Mouse (Mus musculus): ENCODE data around the gene Hydin.
"Not testable (repeated sequence)": the region's sequence is repeated elsewhere in the genome, so short reads cannot be mapped to it uniquely, and the experiment has no call there.

Hydin gene

DNA sequence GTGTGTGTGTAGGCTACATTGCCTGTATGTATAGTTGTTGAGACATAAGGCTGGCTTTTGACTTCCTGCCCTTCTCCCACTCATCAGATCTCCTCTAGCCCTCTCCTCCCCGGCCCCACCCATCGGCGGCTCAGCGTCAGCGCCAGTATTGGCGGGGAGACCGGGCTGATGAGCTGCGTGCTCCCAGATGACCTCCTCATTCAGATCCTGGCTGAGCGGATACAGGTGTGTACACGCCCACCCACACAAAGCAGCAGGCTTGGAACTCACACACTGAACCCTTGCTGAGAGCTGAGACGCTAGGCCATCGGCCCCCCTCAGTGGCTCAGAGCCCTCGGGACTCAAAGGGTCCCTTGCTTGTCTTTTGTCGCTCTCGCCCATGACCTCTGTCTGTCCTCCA, 256.2 kb downstream of the Hydin start:
- CTCF ChIA-PET, result no interaction called here

DNA sequence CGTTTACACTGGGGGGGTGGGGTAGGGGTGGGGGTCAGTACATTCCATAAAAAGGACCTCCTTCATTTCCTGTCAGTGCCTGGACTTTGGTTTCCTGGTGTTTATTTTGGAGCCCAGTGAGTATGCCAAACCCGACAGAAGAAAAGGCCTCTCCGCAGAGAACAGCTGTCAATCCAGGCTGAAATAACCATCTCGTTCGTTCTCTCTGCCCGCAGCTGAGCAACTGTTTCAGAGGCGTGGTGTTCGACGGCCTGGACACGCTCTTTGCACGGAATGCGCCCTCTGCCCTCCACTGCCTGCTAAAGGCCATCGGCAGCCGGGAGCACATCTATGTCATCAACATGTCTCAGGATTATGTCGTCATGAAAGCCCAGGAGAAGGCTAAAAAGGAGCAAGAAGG, 258.5 kb downstream of the Hydin start:
- CTCF ChIA-PET, result no interaction called here

GRCm38 (mm10) chr8:110530008-110530762, 263.4 kb downstream of the Hydin start:
- CTCF ChIA-PET, result no interaction called here

DNA sequence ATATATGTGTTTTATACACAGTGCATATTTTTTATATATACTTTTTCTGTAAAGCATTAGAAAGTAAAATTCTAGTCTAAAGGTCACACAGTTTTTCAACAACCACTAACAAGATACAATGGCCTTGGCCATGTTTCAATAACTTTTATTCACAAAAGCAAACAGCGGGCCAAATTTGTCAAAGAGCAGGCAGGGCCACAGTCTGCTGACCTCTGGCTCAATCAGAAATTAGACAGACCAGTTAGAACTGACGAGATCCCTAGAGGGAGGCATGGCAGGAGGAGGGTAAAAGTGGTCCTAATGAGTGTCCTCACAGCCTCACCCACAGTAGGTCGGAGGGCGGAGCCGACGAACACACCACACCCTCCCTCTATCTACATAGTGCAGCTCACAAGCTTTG, 267.0 kb downstream of the Hydin start:
- CTCF ChIA-PET, result no interaction called here

DNA sequence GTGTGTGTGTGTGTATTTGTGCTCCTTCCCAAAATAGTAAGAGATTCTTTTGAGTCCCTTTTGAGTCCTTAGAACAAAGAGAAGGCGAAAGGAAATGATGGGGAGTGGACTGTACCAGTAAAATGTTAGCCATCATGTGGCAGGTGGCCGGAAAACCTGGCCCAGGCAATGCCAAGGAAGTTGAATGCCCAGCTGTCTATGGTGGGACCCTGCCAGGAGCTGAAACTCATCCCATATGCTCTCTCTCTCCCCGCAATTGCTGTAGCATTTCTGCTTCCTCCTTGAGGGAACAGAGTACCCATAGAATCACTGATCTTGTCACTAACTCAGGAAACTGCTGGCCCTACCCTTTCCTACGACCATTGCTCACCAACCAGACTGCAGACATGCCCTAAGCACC, 271.1 kb downstream of the Hydin start:
- CTCF ChIA-PET, result no interaction called here

GRCm38 (mm10) chr8:110550343-110550742, 283.6 kb downstream of the Hydin start:
- CTCF ChIA-PET, result no interaction called here

GRCm38 (mm10) chr8:110552111-110552510, 285.3 kb downstream of the Hydin start:
- CTCF ChIA-PET, result not testable (repeated sequence)

- CTCF ChIA-PET, result no interaction called here
Measured at GRCm38 (mm10) chr8:110592641-110593040, 325.9 kb downstream of the Hydin start.

DNA sequence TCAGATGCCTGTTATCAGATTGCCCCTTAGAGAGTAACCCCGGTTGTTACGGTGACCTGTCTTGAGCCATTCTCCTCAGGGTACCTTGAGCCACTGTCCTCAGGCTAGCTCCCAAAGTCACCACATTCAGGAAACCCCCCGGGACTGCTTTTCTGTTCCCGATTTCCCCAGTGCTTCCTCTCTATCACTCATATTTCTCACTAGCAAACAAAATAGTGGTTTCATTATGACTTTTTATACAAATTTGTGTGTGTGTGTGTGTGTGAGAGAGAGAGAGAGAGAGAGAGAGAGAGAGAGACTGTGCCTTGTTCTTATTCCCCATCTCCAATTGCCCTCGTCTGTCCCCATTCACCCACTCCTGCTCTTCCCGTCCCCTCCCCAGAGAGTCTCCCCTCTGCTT, 327.4 kb downstream of the Hydin start:
- CTCF ChIA-PET, result no interaction called here

DNA sequence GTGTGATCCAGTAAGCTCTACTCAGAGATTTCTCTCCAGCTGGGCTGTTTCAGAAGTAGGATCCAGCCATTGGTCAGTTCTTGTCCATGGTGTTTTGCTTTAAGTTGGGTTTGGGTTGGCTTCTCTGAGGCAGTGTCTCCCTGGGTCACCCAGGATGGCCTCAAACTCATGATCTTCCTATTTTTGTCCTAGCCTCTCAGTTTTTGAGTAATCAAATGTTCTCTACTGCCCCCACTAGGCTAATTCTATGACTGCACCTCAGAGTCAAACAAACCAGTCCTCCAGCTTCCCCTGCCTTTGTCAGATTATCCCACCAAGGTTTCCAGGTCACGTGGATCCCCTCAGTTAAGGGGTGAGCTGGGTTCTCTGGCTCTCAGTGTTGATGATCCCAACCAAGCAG, 337.8 kb downstream of the Hydin start:
- CTCF ChIA-PET, result no interaction called here

DNA sequence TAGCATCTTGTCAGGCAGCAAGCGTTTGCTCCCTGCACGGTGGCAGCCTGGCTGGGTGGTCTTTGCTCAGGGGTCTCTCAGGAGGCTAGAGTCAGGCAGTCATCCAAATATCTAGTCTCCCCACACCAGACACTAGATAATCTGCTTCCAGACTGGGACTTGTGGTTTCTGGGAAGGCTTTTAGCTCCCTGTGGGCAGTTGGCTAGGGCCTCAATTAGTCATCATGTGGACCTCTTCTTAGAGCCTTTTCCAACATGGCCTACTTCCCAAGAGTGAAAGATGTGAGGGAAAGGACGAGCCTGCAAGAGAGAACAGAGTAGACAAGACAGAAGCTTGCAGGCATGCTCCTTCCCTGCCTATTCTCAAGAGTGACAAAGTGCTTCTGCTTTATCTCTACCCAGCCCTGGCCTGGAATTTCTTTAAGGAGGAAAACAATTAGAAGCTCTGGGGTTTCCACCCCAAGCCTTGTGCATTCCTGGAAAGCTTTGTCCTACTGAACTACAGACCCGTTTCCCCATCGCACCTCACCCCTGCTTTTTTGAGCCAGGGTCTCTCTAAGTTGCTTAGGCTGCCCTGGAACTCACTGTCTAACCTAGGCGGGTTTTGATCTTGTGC, 338.7 kb downstream of the Hydin start:
- CTCF ChIA-PET, result no interaction called here

GRCm38 (mm10) chr8:110615730-110616129, 349.0 kb downstream of the Hydin start:
- CTCF ChIA-PET, result no interaction called here

DNA sequence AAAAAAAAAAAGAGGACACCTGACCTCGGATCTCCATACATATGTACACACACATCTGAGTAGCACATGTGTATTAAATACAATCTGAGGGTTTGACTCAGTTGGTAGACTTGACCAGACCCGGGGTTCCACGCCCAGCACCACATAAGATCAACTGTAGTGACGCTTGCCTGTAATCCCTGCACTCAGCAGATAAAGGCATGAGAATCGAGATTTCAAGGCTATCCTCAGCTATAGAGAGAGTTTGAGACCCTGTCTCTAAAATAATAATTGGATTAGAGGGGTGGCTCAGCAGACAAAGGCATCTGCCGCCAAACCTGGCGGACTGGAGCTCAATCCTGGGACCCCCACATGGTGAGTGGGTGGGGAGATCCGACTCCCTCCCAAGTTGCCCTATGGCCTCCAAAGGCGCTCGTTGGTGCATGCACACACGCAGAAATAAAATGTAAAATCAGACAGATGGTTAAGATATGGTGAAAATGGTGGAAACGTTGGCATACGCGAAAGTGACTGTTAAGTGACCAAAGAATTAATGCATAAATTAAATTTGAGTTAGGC, 351.1 kb downstream of the Hydin start:
- CTCF ChIA-PET, result no interaction called here

- CTCF ChIA-PET, result interaction anchor here (0.6 kb wide), 1 partner anchor 187 kb away, joined by 3 read pairs; no protein-coding TSS in a partner anchor
Measured at GRCm38 (mm10) chr8:110618391-110619207, 351.8 kb downstream of the Hydin start, which contains the start of gene Vac14. TSS of gene Vac14 (plus strand) at chr8:110618585.

DNA sequence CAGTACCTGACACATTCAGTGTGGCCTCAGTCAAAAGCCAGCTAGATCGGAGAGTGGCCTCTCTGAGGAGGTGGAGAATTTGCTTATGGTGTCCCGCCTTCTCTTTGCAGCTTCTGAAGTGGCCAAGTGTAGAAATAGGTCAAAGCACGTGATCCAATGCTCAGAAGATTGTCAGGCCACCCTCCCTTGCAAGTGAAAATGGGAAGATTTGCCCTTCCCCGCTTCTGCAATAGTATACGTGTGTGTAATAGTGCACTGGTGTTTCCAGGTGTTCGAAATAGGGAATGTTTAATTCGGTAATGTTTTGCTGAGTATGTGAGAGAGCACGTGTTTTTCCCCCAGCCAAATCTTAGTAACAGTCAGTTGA, 352.4 kb downstream of the Hydin start:
- CTCF ChIA-PET, result no interaction called here

GRCm38 (mm10) chr8:110619919-110620318, 353.1 kb downstream of the Hydin start:
- CTCF ChIA-PET, result no interaction called here

DNA sequence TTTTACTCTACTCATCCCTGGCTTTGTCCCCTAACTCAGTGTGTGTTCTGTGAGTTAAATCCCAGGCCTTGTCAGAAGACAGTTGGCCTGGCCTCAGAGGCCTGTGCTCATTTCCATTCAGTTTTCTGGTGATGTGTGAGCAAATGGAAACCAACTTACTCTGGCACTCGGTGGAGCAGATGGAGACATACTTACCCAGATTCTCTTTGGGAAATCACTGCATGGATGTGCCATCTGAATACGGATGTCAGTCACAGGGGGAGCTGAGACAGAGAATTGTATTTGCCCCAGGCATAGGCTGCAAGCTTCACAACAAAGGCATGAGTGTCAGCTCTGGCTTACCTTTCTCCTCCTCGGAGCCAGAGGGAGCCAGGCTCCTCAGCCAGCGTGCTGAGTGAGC, 359.7 kb downstream of the Hydin start:
- CTCF ChIA-PET, result interaction anchor here (0.6 kb wide), 1 partner anchor 835 kb away, joined by 3 read pairs; no protein-coding TSS in a partner anchor

DNA sequence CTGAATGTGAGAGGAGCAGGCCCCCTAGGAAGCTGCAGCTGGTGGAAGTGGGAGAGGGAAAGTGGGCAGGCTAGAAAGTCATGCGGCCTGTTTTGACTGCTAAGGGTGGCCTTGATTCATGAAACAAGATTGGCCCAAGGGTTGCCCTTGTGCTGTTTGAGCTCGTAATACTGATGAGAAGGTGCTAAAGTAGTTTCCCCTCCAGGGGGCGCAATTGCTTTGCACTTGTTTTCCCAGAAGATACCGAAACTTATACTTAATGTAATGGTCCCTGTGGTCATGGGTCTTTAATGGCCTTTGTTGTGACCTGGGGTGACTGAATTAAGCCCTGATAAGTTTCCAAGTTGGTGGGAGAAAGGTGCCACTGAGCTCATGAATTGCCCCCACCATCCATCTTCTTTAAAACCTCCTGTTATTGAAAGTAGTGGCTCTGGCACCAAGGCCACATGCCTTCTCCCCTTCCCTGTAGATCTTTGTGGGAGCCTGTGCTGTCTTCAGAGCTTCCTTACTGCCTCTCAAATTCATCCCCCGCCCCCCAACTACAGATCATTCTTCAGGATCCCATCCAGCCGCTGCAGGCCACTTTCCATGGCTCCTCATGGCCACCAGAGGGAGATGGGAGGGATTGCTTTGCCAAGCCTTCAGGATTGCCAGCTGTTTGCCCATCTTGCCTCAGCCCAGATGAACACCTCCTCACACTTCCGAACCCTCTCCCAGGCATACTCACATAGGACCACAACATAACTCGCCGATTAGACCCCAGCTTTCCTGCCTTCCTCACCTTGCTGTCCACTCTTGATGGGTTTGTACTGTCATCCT, 362.7 kb downstream of the Hydin start:
- CTCF ChIA-PET, result interaction anchor here (0.6 kb wide), 1 partner anchor 7 kb away, joined by 3 read pairs; no protein-coding TSS in a partner anchor

DNA sequence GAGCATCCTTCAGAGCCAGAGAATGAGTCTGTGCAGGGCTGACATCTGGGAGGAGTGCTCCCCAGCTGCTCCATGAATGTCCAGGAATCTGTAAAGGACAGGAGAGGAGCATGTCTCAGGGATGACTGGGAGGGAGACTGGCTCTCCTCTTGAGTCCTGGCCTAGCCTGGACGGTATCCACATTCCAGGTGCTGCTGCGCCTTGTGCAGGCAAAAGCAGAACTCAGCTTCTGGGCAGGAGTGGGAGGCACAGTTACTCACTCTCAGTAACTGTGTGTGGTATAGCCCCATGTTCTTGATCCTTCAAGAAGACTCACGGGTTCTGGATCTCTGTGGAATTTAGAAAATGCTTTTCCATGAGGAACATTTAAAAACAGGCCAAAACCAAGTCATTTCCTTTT, 363.3 kb downstream of the Hydin start:
- CTCF ChIA-PET, result no interaction called here

- CTCF ChIA-PET, result no interaction called here
Measured at GRCm38 (mm10) chr8:110630571-110631071, 363.8 kb downstream of the Hydin start.

DNA sequence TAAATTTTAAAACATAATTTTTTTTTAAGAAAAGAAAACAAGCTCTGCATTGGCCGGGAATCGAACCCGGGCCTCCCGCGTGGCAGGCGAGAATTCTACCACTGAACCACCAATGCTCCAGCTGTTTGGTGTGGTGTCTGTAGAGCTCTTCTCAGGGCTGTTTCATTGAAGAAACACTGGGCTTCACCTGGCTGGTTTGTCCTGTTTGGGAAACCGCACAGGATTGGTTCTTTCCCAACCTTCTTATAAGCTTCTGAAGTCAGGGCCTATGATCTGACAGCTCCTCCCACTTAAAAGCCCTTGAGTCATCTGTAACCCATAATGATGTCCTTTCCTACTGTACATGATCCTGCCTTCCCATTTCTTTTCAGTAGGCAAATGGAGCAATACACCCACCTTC, 364.4 kb downstream of the Hydin start:
- CTCF ChIA-PET, result no interaction called here

Data from spleen, embryonic (tissue).